Mouse (Mus musculus): ENCODE data around the gene Gnai2. TPM values are rescaled to one million over a fixed set of nuclear protein-coding genes. Genes with fewer than 3 reads are reported as not detected.
A peak's percentile ranks its signal among the peaks of the same experiment; 100 is the strongest.

The Gnai2 gene
- polyA plus RNA-seq, 1 experiment from 2014 or later = 308 TPM

DNA sequence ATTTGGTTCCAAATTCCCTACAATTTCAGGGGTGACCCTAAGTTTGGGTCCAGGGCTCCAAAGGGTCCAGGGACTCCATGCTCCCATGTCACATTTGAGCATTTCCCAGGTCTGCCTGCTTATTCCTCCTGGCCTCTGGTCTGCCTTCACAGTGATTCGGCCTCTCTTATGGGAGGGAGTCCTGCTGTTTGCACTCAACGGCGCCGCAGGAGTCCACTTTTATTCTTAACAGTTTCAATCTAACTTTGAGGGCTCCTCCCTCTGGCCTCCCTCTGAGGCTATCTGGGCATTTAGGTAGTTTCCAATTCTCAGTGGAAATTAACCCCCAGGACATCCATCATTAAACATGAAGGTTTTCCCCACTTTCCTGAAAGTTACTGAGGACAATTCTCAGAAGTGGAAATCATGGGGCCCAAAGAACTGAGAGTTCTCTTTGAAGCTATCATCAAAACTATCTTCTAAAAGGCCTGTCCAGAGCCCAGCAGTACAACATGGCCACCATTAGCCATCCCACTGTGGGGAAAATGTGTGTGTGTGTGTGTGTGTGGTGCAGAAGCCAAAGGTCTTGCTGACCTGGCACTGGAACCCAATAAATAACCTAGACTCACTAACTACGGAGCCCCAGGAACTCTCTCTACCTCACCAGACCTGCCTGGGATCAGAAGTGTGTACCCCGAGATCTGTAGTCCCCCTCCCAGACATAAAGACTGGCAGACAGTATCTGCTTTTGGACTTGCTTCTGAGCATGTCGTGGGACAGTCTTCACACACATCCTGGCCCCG lies 40.7 kb downstream of the Gnai2 start:
- H3K9me3 ChIP-seq (replicated peaks; ENCODE audit: control insufficient read depth, low read length) = no peaks in the 10 kb centered on the region
- H3K36me3 ChIP-seq (ENCODE audit: control insufficient read depth, insufficient read depth, low read length) = peaks cover 22% of the 10 kb centered on the region
- H3K27ac ChIP-seq (ENCODE audit: low read length) = no peak overlapping the region
- no peaks in the 10 kb centered on the region for H3K27me3 ChIP-seq (ENCODE audit: control insufficient read depth, insufficient read depth, low read length)
- no peak overlapping the region for H3K4me2 ChIP-seq (ENCODE audit: low read depth, low read length)
- no peak overlapping the region for H3K4me3 ChIP-seq (replicated peaks; ENCODE audit: low read length)
- WGBS = 74% methylated on average over 8 of the region's 8 CpGs
- peaks cover 10% of the 10 kb centered on the region for H3K4me1 ChIP-seq (ENCODE audit: control insufficient read depth, insufficient read depth, low read length)
- H3K9ac ChIP-seq (ENCODE audit: low read length) = no peak overlapping the region
- ATAC-seq (ENCODE audit: insufficient read depth, low FRiP score) = no peak

GRCm38 (mm10) chr9:107593101-107593976 lies 41.8 kb downstream of the Gnai2 start:
- Histone ChIP-seq H3K4me1 (ENCODE audit: control insufficient read depth, insufficient read depth, low read length) (peaks cover 21% of the 10 kb centered on the region), H3K9me3 (replicated peaks; ENCODE audit: control insufficient read depth, low read length) (no peaks in the 10 kb centered on the region), H3K36me3 (ENCODE audit: control insufficient read depth, insufficient read depth, low read length) (peaks cover 22% of the 10 kb centered on the region), H3K4me2 (ENCODE audit: low read depth, low read length) (no peak overlapping the region), H3K27ac (ENCODE audit: low read length) (no peak overlapping the region), H3K4me3 (replicated peaks; ENCODE audit: low read length) (no peak overlapping the region), H3K27me3 (ENCODE audit: control insufficient read depth, insufficient read depth, low read length) (no peaks in the 10 kb centered on the region), H3K9ac (ENCODE audit: low read length) (peak overlapping the region; percentile 5; the same call in 1 of the 2 replicates)
- no peak for ATAC-seq (ENCODE audit: insufficient read depth, low FRiP score)
- WGBS = 83% methylated on average over 11 of the region's 11 CpGs

DNA sequence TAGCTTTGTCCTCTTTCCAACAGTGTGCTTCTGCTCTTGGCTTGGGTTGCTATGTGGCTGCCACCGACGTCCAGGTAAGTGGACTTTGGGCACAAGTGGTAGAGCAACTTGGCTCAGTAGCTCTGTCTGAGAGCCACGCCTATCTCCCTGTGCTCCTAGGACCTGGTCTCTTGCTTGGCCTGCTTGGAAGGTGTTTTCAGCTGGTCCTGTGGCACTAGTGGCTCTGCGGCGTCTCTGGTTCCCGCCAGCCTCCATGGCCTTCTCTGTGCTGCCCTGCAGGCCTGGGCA lies 44.5 kb downstream of the Gnai2 start:
- 80% methylated on average over 6 of the region's 6 CpGs for WGBS
- Histone ChIP-seq H3K9me3 (replicated peaks; ENCODE audit: control insufficient read depth, low read length) (no peaks in the 10 kb centered on the region), H3K4me3 (replicated peaks; ENCODE audit: low read length) (0 out of 2 replicates have a peak overlapping the region, but pooled peaks have one; percentile 4), H3K4me1 (ENCODE audit: control insufficient read depth, insufficient read depth, low read length) (peaks cover 31% of the 10 kb centered on the region), H3K9ac (ENCODE audit: low read length) (peak overlapping the region; percentile 11; the same call in 1 of the 2 replicates), H3K27me3 (ENCODE audit: control insufficient read depth, insufficient read depth, low read length) (no peaks in the 10 kb centered on the region), H3K4me2 (ENCODE audit: low read depth, low read length) (peak overlapping the region; percentile 34), H3K27ac (ENCODE audit: low read length) (peak overlapping the region; percentile 68), H3K36me3 (ENCODE audit: control insufficient read depth, insufficient read depth, low read length) (peaks cover 22% of the 10 kb centered on the region)
- ATAC-seq (ENCODE audit: insufficient read depth, low FRiP score) = no peak

DNA sequence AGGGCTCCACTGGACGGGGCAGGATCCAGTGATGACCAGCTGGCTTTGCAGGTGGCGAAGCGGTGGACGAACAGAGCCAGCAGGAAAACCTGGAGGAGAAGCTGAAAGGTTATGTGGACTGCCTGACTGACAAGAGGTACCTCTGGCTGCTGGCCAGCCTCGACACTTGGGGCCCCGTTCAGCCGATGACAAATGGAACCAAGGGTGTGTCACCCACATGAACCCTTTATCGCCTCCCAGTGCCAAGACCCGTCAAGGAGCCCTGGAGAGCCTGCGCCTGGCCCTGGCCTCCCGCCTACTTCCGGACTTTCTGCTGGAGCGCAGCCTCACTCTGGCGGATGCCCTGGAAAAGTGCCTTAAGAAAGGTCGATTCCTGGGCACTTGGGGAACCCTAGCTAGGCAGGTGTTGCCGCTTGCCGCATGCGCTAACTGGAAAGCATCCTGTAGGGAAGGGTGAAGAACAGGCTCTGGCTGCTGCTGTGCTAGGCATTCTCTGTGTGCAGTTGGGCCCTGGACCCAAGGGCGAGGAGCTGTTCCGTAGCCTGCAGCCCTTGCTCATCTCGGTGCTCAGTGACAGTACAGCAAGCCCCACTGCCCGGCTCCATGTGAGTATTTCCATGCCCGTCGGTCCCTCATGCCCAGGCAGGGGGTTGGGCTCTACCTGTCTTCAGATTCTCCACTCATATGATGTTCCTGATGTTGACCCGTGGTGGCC lies 45.0 kb downstream of the Gnai2 start:
- Histone ChIP-seq H3K36me3 (ENCODE audit: control insufficient read depth, insufficient read depth, low read length) (peaks cover 22% of the 10 kb centered on the region), H3K9ac (ENCODE audit: low read length) (peak overlapping the region; percentile 11; the same call in 1 of the 2 replicates), H3K4me1 (ENCODE audit: control insufficient read depth, insufficient read depth, low read length) (peaks cover 31% of the 10 kb centered on the region), H3K4me3 (replicated peaks; ENCODE audit: low read length) (peak overlapping the region; percentile 4), H3K27ac (ENCODE audit: low read length) (peak overlapping the region; percentile 68), H3K4me2 (ENCODE audit: low read depth, low read length) (peak overlapping the region; percentile 34), H3K27me3 (ENCODE audit: control insufficient read depth, insufficient read depth, low read length) (no peaks in the 10 kb centered on the region), H3K9me3 (replicated peaks; ENCODE audit: control insufficient read depth, low read length) (no peaks in the 10 kb centered on the region)
- 69% methylated on average over 25 of the region's 25 CpGs for WGBS
- ATAC-seq (ENCODE audit: insufficient read depth, low FRiP score) = peak; percentile 35; the same call in 1 of the 2 replicates

- Histone ChIP-seq H3K9ac (ENCODE audit: low read length) (peak overlapping the region; percentile 83), H3K27ac (ENCODE audit: low read length) (peak overlapping the region; percentile 61), H3K4me1 (ENCODE audit: control insufficient read depth, insufficient read depth, low read length) (peaks cover 31% of the 10 kb centered on the region), H3K4me2 (ENCODE audit: low read depth, low read length) (peak overlapping the region; percentile 76), H3K9me3 (replicated peaks; ENCODE audit: control insufficient read depth, low read length) (no peaks in the 10 kb centered on the region), H3K27me3 (ENCODE audit: control insufficient read depth, insufficient read depth, low read length) (no peaks in the 10 kb centered on the region), H3K36me3 (ENCODE audit: control insufficient read depth, insufficient read depth, low read length) (peaks cover 22% of the 10 kb centered on the region), H3K4me3 (replicated peaks; ENCODE audit: low read length) (peak overlapping the region; percentile 90)
- 2% methylated on average over 33 of the region's 33 CpGs for WGBS
- peak; percentile 7; the same call in 1 of the 2 replicates for ATAC-seq (ENCODE audit: insufficient read depth, low FRiP score)
Measured at GRCm38 (mm10) chr9:107587833-107588639, 47.1 kb downstream of the Gnai2 start.

- Histone ChIP-seq H3K36me3 (ENCODE audit: control insufficient read depth, insufficient read depth, low read length) (peaks cover 18% of the 10 kb centered on the region), H3K9me3 (replicated peaks; ENCODE audit: control insufficient read depth, low read length) (no peaks in the 10 kb centered on the region), H3K4me1 (ENCODE audit: control insufficient read depth, insufficient read depth, low read length) (peaks cover 31% of the 10 kb centered on the region), H3K27ac (ENCODE audit: low read length) (peak within 1 kb of the TSS; percentile 64), H3K27me3 (ENCODE audit: control insufficient read depth, insufficient read depth, low read length) (no peaks in the 10 kb centered on the region), H3K4me3 (replicated peaks; ENCODE audit: low read length) (peak within 1 kb of the TSS; percentile 90), H3K9ac (ENCODE audit: low read length) (peak within 1 kb of the TSS; percentile 83), H3K4me2 (ENCODE audit: low read depth, low read length) (peak within 1 kb of the TSS; percentile 76)
- 12% methylated on average over 46 of the region's 46 CpGs for WGBS
- ATAC-seq (ENCODE audit: insufficient read depth, low FRiP score) = peak; percentile 98
Measured at GRCm38 (mm10) chr9:107586974-107587832, 48.0 kb downstream of the Gnai2 start, which contains the start of gene Ifrd2. Gene Ifrd2, plus strand, starts transcription at chr9:107587642.

- H3K4me3 ChIP-seq (replicated peaks; ENCODE audit: low read length) = no peak overlapping the region
- no peak overlapping the region for H3K27ac ChIP-seq (ENCODE audit: low read length)
- no peak overlapping the region for H3K4me2 ChIP-seq (ENCODE audit: low read depth, low read length)
- H3K9ac ChIP-seq (ENCODE audit: low read length) = no peak overlapping the region
- 90% methylated on average over 5 of the region's 5 CpGs for WGBS
- H3K4me1 ChIP-seq (ENCODE audit: control insufficient read depth, insufficient read depth, low read length) = peaks cover 31% of the 10 kb centered on the region
- H3K27me3 ChIP-seq (ENCODE audit: control insufficient read depth, insufficient read depth, low read length) = no peaks in the 10 kb centered on the region
- H3K36me3 ChIP-seq (ENCODE audit: control insufficient read depth, insufficient read depth, low read length) = peaks cover 13% of the 10 kb centered on the region
- H3K9me3 ChIP-seq (replicated peaks; ENCODE audit: control insufficient read depth, low read length) = no peaks in the 10 kb centered on the region
- no peak for ATAC-seq (ENCODE audit: insufficient read depth, low FRiP score)
Measured at GRCm38 (mm10) chr9:107586504-107586903, 48.7 kb downstream of the Gnai2 start.

Data from stomach, embryonic 16.5 days (tissue).